Mouse (Mus musculus) limb, embryonic 12.5 days (tissue): ENCODE data around the gene Cdk17. TPM values are rescaled to one million over a fixed set of nuclear protein-coding genes. Genes with fewer than 3 reads are reported as not detected.
"Not testable (repeated sequence)": the region's sequence is repeated elsewhere in the genome, so short reads cannot be mapped to it uniquely, and the experiment has no call there.

Experiments used
- ATAC-seq: fragments of 200-750 bp; cut with Nextera tagmentation; 2 replicates; pipeline ENCODE4 v1.8.0; 2017; ENCODE audit warnings: low read depth, moderate TSS enrichment; ENCODE audit not compliant: insufficient number of reproducible peaks, insufficient read depth, low FRiP score, low TSS enrichment
- H3K27ac ChIP-seq: fragments of 300-500 bp; sonication (generic); 2 replicates; pipeline ENCODE4 v1.5.1; 2016; ENCODE audit warnings: mild to moderate bottlenecking, moderate library complexity
- H3K27me3 ChIP-seq: fragments of 300-500 bp; sonication (generic); 2 replicates; pipeline ENCODE4 v1.6.1; 2016; ENCODE audit warnings: mild to moderate bottlenecking, moderate library complexity
- H3K36me3 ChIP-seq: fragments of 300-500 bp; sonication (generic); 2 replicates; pipeline ENCODE4 v1.6.1; 2016; ENCODE audit warnings: mild to moderate bottlenecking, moderate library complexity
- H3K4me1 ChIP-seq: fragments of 300-500 bp; sonication (generic); replicated peaks from 2 replicates; pipeline ENCODE4 v1.6.1; 2016
- H3K4me2 ChIP-seq: fragments of 300-500 bp; sonication (generic); 2 replicates; pipeline ENCODE4 v1.6.1; 2016; ENCODE audit warnings: mild to moderate bottlenecking, moderate library complexity
- H3K4me3 ChIP-seq: fragments of 300-500 bp; sonication (generic); replicated peaks from 2 replicates; pipeline ENCODE4 v1.5.1; 2016; ENCODE audit warnings: mild to moderate bottlenecking
- H3K9ac ChIP-seq: fragments of 300-500 bp; sonication (generic); replicated peaks from 2 replicates; pipeline ENCODE4 v1.6.1; 2016; ENCODE audit warnings: mild to moderate bottlenecking, moderate library complexity
- H3K9me3 ChIP-seq: fragments of 300-500 bp; sonication (generic); 2 replicates; pipeline ENCODE4 v1.6.1; 2016; ENCODE audit warnings: mild to moderate bottlenecking, moderate library complexity
- WGBS: fragments of 180-500 bp; shearing (Covaris S2); methylation state at CpG from one replicate; pipeline ENCODE4 v1.1.7; 2016; 5-methylcytosine and 5-hydroxymethylcytosine counted together
- polyA plus RNA-seq: library from polyadenylated mRNA; unstranded; fragments of >200 nt; fragmentation: Nextera tagmentation; extraction: Ambion mirVana; gene quantifications from 2 replicates; pipeline ENCODE4 v1.2.1, GENCODE M21; 2016

The Cdk17 gene
- polyA plus RNA-seq, 1 experiment from 2014 or later = 22.2 TPM

GRCm38 (mm10) chr10:93143285-93143985 is 17.2 kb upstream of the Cdk17 start:
- 62% methylated on average over 18 of the region's 18 CpGs for WGBS
- no peak for ATAC-seq
- no peak overlapping the region for H3K4me2 ChIP-seq

DNA sequence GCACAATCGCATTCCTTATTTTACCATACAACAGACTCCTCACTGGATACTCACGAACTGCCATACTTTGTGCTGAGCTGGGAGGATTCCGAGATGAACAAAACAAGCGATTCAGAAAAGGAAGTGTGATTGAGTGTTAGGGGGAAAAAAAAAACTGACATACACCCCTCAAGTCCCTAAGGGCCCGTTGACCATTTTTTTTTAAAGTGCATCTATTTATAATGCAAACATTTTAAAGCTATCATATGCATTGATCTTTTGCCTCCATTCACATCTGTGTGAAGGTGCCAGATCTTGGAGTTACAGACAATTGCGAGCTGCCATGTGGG is 16.7 kb upstream of the Cdk17 start:
- Histone ChIP-seq H3K4me2 (no peak overlapping the region), H3K4me1 (no peaks in the 10 kb centered on the region), H3K9ac (no peak overlapping the region), H3K9me3 (no peaks in the 10 kb centered on the region), H3K36me3 (no peaks in the 10 kb centered on the region), H3K27me3 (no peaks in the 10 kb centered on the region), H3K27ac (no peak overlapping the region), H3K4me3 (no peak overlapping the region)
- ATAC-seq = no peak
- 85% methylated on average over 6 of the region's 6 CpGs for WGBS

More at GRCm38 (mm10) chr10:93143285-93143985, 17.2 kb upstream of the Cdk17 start:
- Histone ChIP-seq H3K27ac (no peak overlapping the region), H3K9ac (no peak overlapping the region), H3K4me1 (no peaks in the 10 kb centered on the region), H3K36me3 (no peaks in the 10 kb centered on the region), H3K27me3 (no peaks in the 10 kb centered on the region), H3K9me3 (no peaks in the 10 kb centered on the region), H3K4me3 (no peak overlapping the region)

DNA sequence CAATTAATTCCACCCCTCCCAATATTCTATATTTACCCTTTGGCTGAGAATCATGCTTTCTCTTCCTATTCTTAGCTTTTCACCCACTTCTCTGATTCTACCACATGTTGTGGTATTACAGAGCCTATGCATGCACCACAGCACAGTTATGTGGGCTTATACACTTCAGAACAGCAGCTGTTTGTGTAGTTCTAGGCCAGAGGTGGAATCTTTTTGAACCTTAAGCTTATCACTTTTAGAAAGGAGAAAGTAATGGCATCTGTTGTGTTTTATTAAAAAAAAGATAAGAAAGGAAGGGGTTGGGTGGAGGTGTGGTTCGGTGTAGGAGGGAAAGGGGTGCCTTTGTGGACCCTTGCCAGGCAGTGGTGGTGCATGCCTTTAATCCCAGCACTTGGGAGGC is 16.1 kb upstream of the Cdk17 start:
- no peaks in the 10 kb centered on the region for H3K27me3 ChIP-seq
- 79% methylated on average over 1 of the region's 1 CpGs for WGBS
- H3K4me1 ChIP-seq = no peaks in the 10 kb centered on the region
- H3K36me3 ChIP-seq = no peaks in the 10 kb centered on the region
- H3K9me3 ChIP-seq = no peaks in the 10 kb centered on the region
- H3K9ac ChIP-seq = no peak overlapping the region
- no peak for ATAC-seq
- H3K27ac ChIP-seq = no peak overlapping the region
- H3K4me2 ChIP-seq = no peak overlapping the region
- no peak overlapping the region for H3K4me3 ChIP-seq

- H3K9me3 ChIP-seq = no peaks in the 10 kb centered on the region
- no peak overlapping the region for H3K4me2 ChIP-seq
- no peak overlapping the region for H3K4me3 ChIP-seq
- H3K36me3 ChIP-seq = no peaks in the 10 kb centered on the region
- no peak for ATAC-seq
- 76% methylated on average over 10 of the region's 10 CpGs for WGBS
- H3K27me3 ChIP-seq = no peaks in the 10 kb centered on the region
- H3K9ac ChIP-seq = no peak overlapping the region
- H3K4me1 ChIP-seq = no peaks in the 10 kb centered on the region
- no peak overlapping the region for H3K27ac ChIP-seq
Observed at GRCm38 (mm10) chr10:93145088-93145487, 15.6 kb upstream of the Cdk17 start.

GRCm38 (mm10) chr10:93146601-93147000 is 14.1 kb upstream of the Cdk17 start:
- Histone ChIP-seq H3K9me3 (no peaks in the 10 kb centered on the region), H3K36me3 (no peaks in the 10 kb centered on the region), H3K27me3 (no peaks in the 10 kb centered on the region), H3K4me1 (no peaks in the 10 kb centered on the region), H3K4me2 (no peak overlapping the region), H3K9ac (no peak overlapping the region), H3K4me3 (no peak overlapping the region), H3K27ac (no peak overlapping the region)
- WGBS = 86% methylated on average over 4 of the region's 4 CpGs
- ATAC-seq = no peak

- WGBS = 89% methylated on average over 6 of the region's 6 CpGs
- no peak overlapping the region for H3K27ac ChIP-seq
- no peaks in the 10 kb centered on the region for H3K36me3 ChIP-seq
- no peaks in the 10 kb centered on the region for H3K4me1 ChIP-seq
- no peak for ATAC-seq
- no peaks in the 10 kb centered on the region for H3K27me3 ChIP-seq
- no peak overlapping the region for H3K9ac ChIP-seq
- H3K4me3 ChIP-seq = no peak overlapping the region
- no peaks in the 10 kb centered on the region for H3K9me3 ChIP-seq
- no peak overlapping the region for H3K4me2 ChIP-seq
Observed at GRCm38 (mm10) chr10:93147691-93148090, 13.0 kb upstream of the Cdk17 start.

- H3K4me3 ChIP-seq = no peak overlapping the region
- no peaks in the 10 kb centered on the region for H3K36me3 ChIP-seq
- ATAC-seq = no peak
- H3K4me1 ChIP-seq = no peaks in the 10 kb centered on the region
- H3K9me3 ChIP-seq = no peaks in the 10 kb centered on the region
- H3K27ac ChIP-seq = no peak overlapping the region
- no peaks in the 10 kb centered on the region for H3K27me3 ChIP-seq
- 32% methylated on average over 1 of the region's 2 CpGs for WGBS
- H3K9ac ChIP-seq = no peak overlapping the region
- no peak overlapping the region for H3K4me2 ChIP-seq
Observed at GRCm38 (mm10) chr10:93149597-93149996, 11.1 kb upstream of the Cdk17 start.

GRCm38 (mm10) chr10:93151775-93152174 is 8.9 kb upstream of the Cdk17 start:
- no peak overlapping the region for H3K9ac ChIP-seq
- H3K27me3 ChIP-seq = no peaks in the 10 kb centered on the region
- no peak overlapping the region for H3K27ac ChIP-seq
- ATAC-seq = no peak
- no peak overlapping the region for H3K4me3 ChIP-seq
- no peaks in the 10 kb centered on the region for H3K36me3 ChIP-seq
- H3K4me1 ChIP-seq = no peaks in the 10 kb centered on the region
- 76% methylated on average over 6 of the region's 6 CpGs for WGBS
- H3K4me2 ChIP-seq = no peak overlapping the region
- H3K9me3 ChIP-seq = no peaks in the 10 kb centered on the region

GRCm38 (mm10) chr10:93152698-93153097 is 8.0 kb upstream of the Cdk17 start:
- no peak for ATAC-seq

DNA sequence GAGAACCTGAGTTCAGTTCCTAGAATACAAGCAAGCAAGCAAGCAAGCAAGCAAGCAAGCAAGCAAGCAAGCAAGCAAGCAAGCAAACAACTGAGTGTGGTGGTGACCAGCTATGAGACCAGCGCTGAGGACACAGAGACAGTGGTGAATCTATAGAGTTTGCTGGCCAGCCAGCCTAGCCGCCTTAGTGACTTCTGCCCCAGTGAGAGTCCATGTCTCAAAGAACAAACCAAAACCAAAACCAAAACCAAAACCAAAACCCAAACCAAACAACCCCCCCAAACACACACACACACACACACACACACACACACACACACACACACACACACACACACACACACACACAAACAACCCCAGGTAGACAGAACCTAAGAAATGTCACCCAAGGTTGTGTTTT is 7.3 kb upstream of the Cdk17 start:
- not testable (repeated sequence) for H3K9me3 ChIP-seq, H3K4me3 ChIP-seq, H3K36me3 ChIP-seq, H3K9ac ChIP-seq, H3K27me3 ChIP-seq, H3K4me1 ChIP-seq, H3K4me2 ChIP-seq, ATAC-seq, H3K27ac ChIP-seq
- WGBS = 88% methylated on average over 2 of the region's 2 CpGs

More at GRCm38 (mm10) chr10:93152698-93153097, 8.0 kb upstream of the Cdk17 start:
- no peaks in the 10 kb centered on the region for H3K4me1 ChIP-seq
- no peak overlapping the region for H3K4me3 ChIP-seq
- no peak overlapping the region for H3K4me2 ChIP-seq
- no peak overlapping the region for H3K27ac ChIP-seq
- no peaks in the 10 kb centered on the region for H3K27me3 ChIP-seq
- 90% methylated on average over 5 of the region's 5 CpGs for WGBS
- H3K9me3 ChIP-seq = no peaks in the 10 kb centered on the region
- H3K36me3 ChIP-seq = no peaks in the 10 kb centered on the region
- no peak overlapping the region for H3K9ac ChIP-seq

- Histone ChIP-seq H3K27ac (peak overlapping the region; percentile 100), H3K4me3 (peak overlapping the region; percentile 94), H3K36me3 (no peaks in the 10 kb centered on the region), H3K9ac (peak overlapping the region; percentile 34; the same call in 1 of the 2 replicates), H3K4me1 (peaks cover 3% of the 10 kb centered on the region; the same call in 1 of the 2 replicates), H3K4me2 (peak overlapping the region; percentile 73), H3K9me3 (no peaks in the 10 kb centered on the region), H3K27me3 (no peaks in the 10 kb centered on the region)
- 26% methylated on average over 17 of the region's 17 CpGs for WGBS
- ATAC-seq = peak; percentile 80
Observed at GRCm38 (mm10) chr10:93159651-93160496, 801 bp upstream of the Cdk17 start.
